Mouse (Mus musculus): ENCODE measurements around the gene Fer. TPM values are rescaled to one million over a fixed set of nuclear protein-coding genes. Genes with fewer than 3 reads are reported as not detected.

Fer gene
- polyA plus RNA-seq, 1 experiment from 2014 or later: 34.1 TPM

DNA sequence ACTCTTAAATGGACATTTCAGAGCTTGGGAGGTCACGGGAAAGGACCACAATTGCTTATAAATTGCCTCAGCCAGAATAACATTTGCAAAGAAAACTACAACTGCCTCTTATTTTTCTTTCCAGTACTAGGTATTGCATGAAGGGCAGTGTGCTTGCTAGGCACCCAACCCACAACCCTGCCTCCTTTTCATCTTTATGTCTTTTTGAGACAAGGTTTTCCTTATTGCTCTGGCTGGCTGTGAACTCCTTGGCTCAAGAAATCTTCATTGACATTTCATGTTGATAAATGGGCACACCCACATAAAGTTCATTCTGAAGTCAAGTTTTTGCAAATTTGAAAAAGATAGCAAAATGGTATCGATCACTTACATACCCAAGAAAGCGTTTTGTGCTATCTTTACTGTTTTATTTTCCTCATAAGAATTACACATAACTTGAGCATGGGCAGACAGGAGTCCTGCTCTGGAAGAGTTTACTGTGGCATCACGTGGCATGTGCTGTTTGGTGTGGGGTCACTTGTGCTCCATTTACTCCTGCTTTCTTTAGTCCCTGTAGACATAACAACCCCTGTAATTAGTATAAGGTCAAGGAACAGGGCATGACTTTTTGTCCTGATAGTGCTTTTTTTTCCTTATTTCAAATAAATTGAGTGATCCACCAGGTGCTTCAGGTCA, 142.8 kb downstream of the Fer start:
- WGBS: 64% methylated on average over 4 of the region's 4 CpGs

GRCm38 (mm10) chr17:64016606-64017005, 153.7 kb downstream of the Fer start:
- Histone ChIP-seq H3K9ac (ENCODE audit: low read depth, low read length) (no peak overlapping the region), H3K4me1 (ENCODE audit: control insufficient read depth, insufficient read depth, low read length) (0 out of 2 replicates have a peak, but pooled peaks cover 3% of the 10 kb centered on the region), H3K36me3 (ENCODE audit: control insufficient read depth, insufficient read depth, low read length) (no peaks in the 10 kb centered on the region), H3K4me3 (ENCODE audit: low read length) (no peak overlapping the region), H3K27ac (ENCODE audit: low read depth, low read length) (no peak overlapping the region), H3K27me3 (ENCODE audit: control insufficient read depth, insufficient read depth, low read length) (no peaks in the 10 kb centered on the region), H3K9me3 (ENCODE audit: control insufficient read depth, low read length) (no peaks in the 10 kb centered on the region), H3K4me2 (replicated peaks; ENCODE audit: low read depth, low read length) (no peak overlapping the region)
- 74% methylated on average over 4 of the region's 4 CpGs for WGBS
- no peak for ATAC-seq (ENCODE audit: low FRiP score, low TSS enrichment)

More for the DNA sequence above, 142.8 kb downstream of the Fer start:
- Histone ChIP-seq H3K4me3 (ENCODE audit: low read length) (no peak overlapping the region), H3K27me3 (ENCODE audit: control insufficient read depth, insufficient read depth, low read length) (no peaks in the 10 kb centered on the region), H3K9me3 (ENCODE audit: control insufficient read depth, low read length) (no peaks in the 10 kb centered on the region), H3K9ac (ENCODE audit: low read depth, low read length) (no peak overlapping the region), H3K4me2 (replicated peaks; ENCODE audit: low read depth, low read length) (no peak overlapping the region), H3K27ac (ENCODE audit: low read depth, low read length) (no peak overlapping the region), H3K4me1 (ENCODE audit: control insufficient read depth, insufficient read depth, low read length) (no peaks in the 10 kb centered on the region), H3K36me3 (ENCODE audit: control insufficient read depth, insufficient read depth, low read length) (no peaks in the 10 kb centered on the region; the same call in 1 of the 2 replicates)
- no peak for ATAC-seq (ENCODE audit: low FRiP score, low TSS enrichment)

- 91% methylated on average over 6 of the region's 6 CpGs for WGBS
- Histone ChIP-seq H3K9ac (ENCODE audit: low read depth, low read length) (no peak overlapping the region), H3K36me3 (ENCODE audit: control insufficient read depth, insufficient read depth, low read length) (no peaks in the 10 kb centered on the region), H3K9me3 (ENCODE audit: control insufficient read depth, low read length) (no peaks in the 10 kb centered on the region), H3K27ac (ENCODE audit: low read depth, low read length) (no peak overlapping the region), H3K4me2 (replicated peaks; ENCODE audit: low read depth, low read length) (no peak overlapping the region), H3K27me3 (ENCODE audit: control insufficient read depth, insufficient read depth, low read length) (no peaks in the 10 kb centered on the region), H3K4me3 (ENCODE audit: low read length) (no peak overlapping the region), H3K4me1 (ENCODE audit: control insufficient read depth, insufficient read depth, low read length) (0 out of 2 replicates have a peak, but pooled peaks cover 3% of the 10 kb centered on the region)
- ATAC-seq (ENCODE audit: low FRiP score, low TSS enrichment): no peak
Measured at GRCm38 (mm10) chr17:64018240-64018639, 155.4 kb downstream of the Fer start.

DNA sequence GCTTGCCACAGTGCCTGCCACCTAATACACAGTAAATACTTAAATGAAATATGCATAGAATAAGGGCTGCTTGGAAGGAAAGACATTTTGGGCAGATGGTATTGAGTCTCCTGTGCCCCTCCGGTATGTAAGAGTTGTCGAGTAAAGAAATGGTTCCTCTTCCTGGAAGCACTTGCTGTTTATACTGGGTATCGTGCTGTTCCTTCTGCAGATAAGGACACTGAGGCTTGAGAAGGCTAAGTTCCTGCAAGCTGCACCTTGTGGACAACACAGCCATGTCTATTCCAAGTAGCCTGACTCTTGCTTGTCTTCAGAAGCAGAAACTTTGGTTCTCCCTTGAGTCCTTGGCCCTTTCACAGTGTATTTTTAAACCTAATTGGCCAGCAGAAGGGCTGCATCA, 156.0 kb downstream of the Fer start:
- H3K27ac ChIP-seq (ENCODE audit: low read depth, low read length): no peak overlapping the region
- 87% methylated on average over 3 of the region's 3 CpGs for WGBS
- no peak overlapping the region for H3K4me2 ChIP-seq (replicated peaks; ENCODE audit: low read depth, low read length)
- no peak overlapping the region for H3K9ac ChIP-seq (ENCODE audit: low read depth, low read length)
- H3K9me3 ChIP-seq (ENCODE audit: control insufficient read depth, low read length): no peaks in the 10 kb centered on the region
- 0 out of 2 replicates have a peak, but pooled peaks cover 3% of the 10 kb centered on the region for H3K4me1 ChIP-seq (ENCODE audit: control insufficient read depth, insufficient read depth, low read length)
- H3K27me3 ChIP-seq (ENCODE audit: control insufficient read depth, insufficient read depth, low read length): no peaks in the 10 kb centered on the region
- ATAC-seq (ENCODE audit: low FRiP score, low TSS enrichment): no peak
- no peaks in the 10 kb centered on the region for H3K36me3 ChIP-seq (ENCODE audit: control insufficient read depth, insufficient read depth, low read length)
- H3K4me3 ChIP-seq (ENCODE audit: low read length): no peak overlapping the region

GRCm38 (mm10) chr17:64019646-64020045, 156.8 kb downstream of the Fer start:
- H3K9me3 ChIP-seq (ENCODE audit: control insufficient read depth, low read length): no peaks in the 10 kb centered on the region
- H3K4me2 ChIP-seq (replicated peaks; ENCODE audit: low read depth, low read length): no peak overlapping the region
- no peak overlapping the region for H3K4me3 ChIP-seq (ENCODE audit: low read length)
- 87% methylated on average over 5 of the region's 5 CpGs for WGBS
- no peaks in the 10 kb centered on the region for H3K36me3 ChIP-seq (ENCODE audit: control insufficient read depth, insufficient read depth, low read length)
- H3K4me1 ChIP-seq (ENCODE audit: control insufficient read depth, insufficient read depth, low read length): 0 out of 2 replicates have a peak, but pooled peaks cover 3% of the 10 kb centered on the region
- H3K9ac ChIP-seq (ENCODE audit: low read depth, low read length): no peak overlapping the region
- H3K27me3 ChIP-seq (ENCODE audit: control insufficient read depth, insufficient read depth, low read length): no peaks in the 10 kb centered on the region
- ATAC-seq (ENCODE audit: low FRiP score, low TSS enrichment): no peak
- H3K27ac ChIP-seq (ENCODE audit: low read depth, low read length): no peak overlapping the region

DNA sequence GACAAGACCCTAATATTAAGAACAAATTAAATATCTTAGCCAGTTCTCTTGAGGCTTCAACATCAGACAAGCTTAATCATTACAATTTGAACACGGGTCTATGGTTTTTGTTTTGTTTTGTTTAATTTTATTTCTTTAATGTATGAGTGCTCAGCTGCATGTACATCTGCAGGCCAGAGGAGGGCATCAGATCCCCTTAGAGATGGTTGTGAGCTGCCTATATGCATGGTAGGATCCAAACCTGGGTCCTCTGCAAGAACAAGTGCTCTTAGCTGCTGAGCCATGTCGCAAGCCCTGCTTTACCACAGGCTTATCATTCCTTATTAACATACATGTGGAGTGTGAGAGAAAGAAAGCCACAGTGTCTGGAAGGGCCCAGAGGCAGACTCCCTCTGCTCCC, 163.6 kb downstream of the Fer start:
- Histone ChIP-seq H3K4me2 (replicated peaks; ENCODE audit: low read depth, low read length) (no peak overlapping the region), H3K9ac (ENCODE audit: low read depth, low read length) (no peak overlapping the region), H3K27ac (ENCODE audit: low read depth, low read length) (no peak overlapping the region), H3K9me3 (ENCODE audit: control insufficient read depth, low read length) (no peaks in the 10 kb centered on the region), H3K4me3 (ENCODE audit: low read length) (no peak overlapping the region), H3K4me1 (ENCODE audit: control insufficient read depth, insufficient read depth, low read length) (no peaks in the 10 kb centered on the region), H3K36me3 (ENCODE audit: control insufficient read depth, insufficient read depth, low read length) (no peaks in the 10 kb centered on the region), H3K27me3 (ENCODE audit: control insufficient read depth, insufficient read depth, low read length) (no peaks in the 10 kb centered on the region)
- WGBS: 84% methylated on average over 2 of the region's 2 CpGs
- ATAC-seq (ENCODE audit: low FRiP score, low TSS enrichment): no peak

- Histone ChIP-seq H3K27me3 (ENCODE audit: control insufficient read depth, insufficient read depth, low read length) (no peaks in the 10 kb centered on the region), H3K4me1 (ENCODE audit: control insufficient read depth, insufficient read depth, low read length) (peaks cover 3% of the 10 kb centered on the region; the same call in 1 of the 2 replicates), H3K4me2 (replicated peaks; ENCODE audit: low read depth, low read length) (no peak overlapping the region), H3K9me3 (ENCODE audit: control insufficient read depth, low read length) (no peaks in the 10 kb centered on the region), H3K4me3 (ENCODE audit: low read length) (no peak overlapping the region), H3K9ac (ENCODE audit: low read depth, low read length) (no peak overlapping the region), H3K36me3 (ENCODE audit: control insufficient read depth, insufficient read depth, low read length) (no peaks in the 10 kb centered on the region), H3K27ac (ENCODE audit: low read depth, low read length) (no peak overlapping the region)
- no peak for ATAC-seq (ENCODE audit: low FRiP score, low TSS enrichment)
Measured at GRCm38 (mm10) chr17:64041771-64042170, 178.9 kb downstream of the Fer start.

GRCm38 (mm10) chr17:64045326-64045725, 182.5 kb downstream of the Fer start:
- Histone ChIP-seq H3K27me3 (ENCODE audit: control insufficient read depth, insufficient read depth, low read length) (no peaks in the 10 kb centered on the region), H3K9ac (ENCODE audit: low read depth, low read length) (no peak overlapping the region), H3K36me3 (ENCODE audit: control insufficient read depth, insufficient read depth, low read length) (no peaks in the 10 kb centered on the region), H3K4me3 (ENCODE audit: low read length) (no peak overlapping the region), H3K9me3 (ENCODE audit: control insufficient read depth, low read length) (no peaks in the 10 kb centered on the region), H3K4me2 (replicated peaks; ENCODE audit: low read depth, low read length) (no peak overlapping the region), H3K4me1 (ENCODE audit: control insufficient read depth, insufficient read depth, low read length) (peaks cover 3% of the 10 kb centered on the region; the same call in 1 of the 2 replicates), H3K27ac (ENCODE audit: low read depth, low read length) (no peak overlapping the region)
- ATAC-seq (ENCODE audit: low FRiP score, low TSS enrichment): no peak
- WGBS: 69% methylated on average over 7 of the region's 7 CpGs

GRCm38 (mm10) chr17:64046557-64046956, 183.7 kb downstream of the Fer start:
- no peak overlapping the region for H3K4me2 ChIP-seq (replicated peaks; ENCODE audit: low read depth, low read length)
- H3K9me3 ChIP-seq (ENCODE audit: control insufficient read depth, low read length): no peaks in the 10 kb centered on the region
- no peak overlapping the region for H3K27ac ChIP-seq (ENCODE audit: low read depth, low read length)
- no peak overlapping the region for H3K4me3 ChIP-seq (ENCODE audit: low read length)
- H3K9ac ChIP-seq (ENCODE audit: low read depth, low read length): no peak overlapping the region
- no peak for ATAC-seq (ENCODE audit: low FRiP score, low TSS enrichment)
- no peaks in the 10 kb centered on the region for H3K36me3 ChIP-seq (ENCODE audit: control insufficient read depth, insufficient read depth, low read length)
- H3K27me3 ChIP-seq (ENCODE audit: control insufficient read depth, insufficient read depth, low read length): no peaks in the 10 kb centered on the region
- WGBS: 90% methylated on average over 3 of the region's 3 CpGs
- peaks cover 3% of the 10 kb centered on the region; the same call in 1 of the 2 replicates for H3K4me1 ChIP-seq (ENCODE audit: control insufficient read depth, insufficient read depth, low read length)
